Mouse (Mus musculus): ENCODE measurements at regions not wholly inside any gene's neighbourhood (a gene's known extent, or its start where the extent isn't known, plus 50 kb on each side); places are given as distances from the start of the nearest gene placed in this dataset.

DNA sequence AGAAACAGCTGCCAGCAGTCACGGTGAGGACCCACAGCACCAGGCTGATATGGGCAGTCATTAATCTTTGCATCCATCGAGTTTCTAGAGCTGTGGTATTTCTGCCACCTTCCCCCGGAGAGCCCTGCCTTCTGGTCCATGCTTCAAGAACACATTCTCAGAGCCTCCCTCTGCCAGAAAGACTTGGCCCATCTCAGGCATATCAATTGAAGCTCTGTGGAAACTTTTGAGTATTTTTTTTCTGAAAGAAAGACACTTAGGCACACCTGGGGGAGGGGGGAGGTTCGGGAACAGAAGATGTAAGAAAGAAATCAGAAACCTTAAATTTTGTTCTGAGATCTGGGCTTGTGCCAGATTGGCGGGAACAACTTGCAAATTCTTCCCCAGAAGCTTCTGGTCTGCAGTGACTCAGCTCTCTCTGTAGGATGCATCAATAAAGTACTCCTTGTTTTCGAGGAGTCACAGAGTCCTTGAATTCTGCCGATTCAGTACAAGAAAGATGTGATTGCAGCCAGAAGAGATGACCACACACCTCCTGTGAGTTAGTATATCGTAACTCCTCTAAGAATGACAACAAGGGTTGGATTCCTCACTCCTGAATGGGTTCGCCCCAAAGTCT lies 131.2 kb upstream of the F13a1 start:
- Histone ChIP-seq H3K27me3 (ENCODE audit: control insufficient read depth, insufficient read depth, low read length, poor library complexity, severe bottlenecking) (no peaks in the 10 kb centered on the region), H3K36me3 (ENCODE audit: control insufficient read depth, insufficient read depth, low read length, poor library complexity, severe bottlenecking) (no peaks in the 10 kb centered on the region)
- DNase-seq (ENCODE audit: low read depth, low spot score): no peak

DNA sequence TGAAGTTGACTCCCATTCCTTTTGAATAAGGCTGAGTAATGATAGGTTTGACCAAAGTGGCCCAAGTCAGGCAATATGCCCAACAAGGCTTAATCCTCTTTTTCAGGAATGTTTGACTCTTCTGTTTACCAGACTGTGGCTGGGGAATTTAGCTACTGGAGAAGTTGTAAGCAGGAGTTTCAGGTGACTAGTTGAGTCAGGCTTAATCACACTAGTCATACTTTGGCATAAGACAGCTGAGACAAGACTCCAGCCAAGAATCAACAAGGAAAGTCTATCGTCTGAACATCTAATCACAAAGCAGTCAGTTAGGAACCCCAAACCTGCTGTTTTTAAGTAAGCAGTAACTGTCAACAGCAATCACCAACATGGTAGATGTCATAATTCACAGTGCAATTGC lies 126.5 kb upstream of the F13a1 start:
- no peaks in the 10 kb centered on the region for H3K27me3 ChIP-seq (ENCODE audit: control insufficient read depth, insufficient read depth, low read length, poor library complexity, severe bottlenecking)
- H3K36me3 ChIP-seq (ENCODE audit: control insufficient read depth, insufficient read depth, low read length, poor library complexity, severe bottlenecking): no peaks in the 10 kb centered on the region
- DNase-seq (ENCODE audit: low read depth, low spot score): no peak

DNA sequence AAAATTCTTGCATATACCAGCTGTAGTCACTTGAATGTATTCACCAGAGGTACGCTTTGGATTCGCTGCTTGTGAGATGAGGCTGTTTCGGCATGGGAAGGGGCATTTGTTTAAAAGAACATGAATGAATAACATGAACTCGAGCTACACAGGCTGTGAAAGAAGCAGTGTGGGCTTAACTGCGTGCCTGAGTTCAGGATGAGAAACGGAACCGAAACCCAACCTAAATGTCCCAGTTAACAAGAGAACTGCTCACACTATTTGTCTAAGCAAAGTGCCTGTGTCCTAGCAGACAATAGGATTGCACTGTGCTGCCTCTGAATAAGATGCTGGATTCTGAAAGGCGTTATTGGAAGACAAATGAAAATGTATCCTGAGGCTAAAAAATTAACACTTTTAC lies 126.0 kb upstream of the F13a1 start:
- H3K27me3 ChIP-seq (ENCODE audit: control insufficient read depth, insufficient read depth, low read length, poor library complexity, severe bottlenecking): no peaks in the 10 kb centered on the region
- DNase-seq (ENCODE audit: low read depth, low spot score): no peak

DNA sequence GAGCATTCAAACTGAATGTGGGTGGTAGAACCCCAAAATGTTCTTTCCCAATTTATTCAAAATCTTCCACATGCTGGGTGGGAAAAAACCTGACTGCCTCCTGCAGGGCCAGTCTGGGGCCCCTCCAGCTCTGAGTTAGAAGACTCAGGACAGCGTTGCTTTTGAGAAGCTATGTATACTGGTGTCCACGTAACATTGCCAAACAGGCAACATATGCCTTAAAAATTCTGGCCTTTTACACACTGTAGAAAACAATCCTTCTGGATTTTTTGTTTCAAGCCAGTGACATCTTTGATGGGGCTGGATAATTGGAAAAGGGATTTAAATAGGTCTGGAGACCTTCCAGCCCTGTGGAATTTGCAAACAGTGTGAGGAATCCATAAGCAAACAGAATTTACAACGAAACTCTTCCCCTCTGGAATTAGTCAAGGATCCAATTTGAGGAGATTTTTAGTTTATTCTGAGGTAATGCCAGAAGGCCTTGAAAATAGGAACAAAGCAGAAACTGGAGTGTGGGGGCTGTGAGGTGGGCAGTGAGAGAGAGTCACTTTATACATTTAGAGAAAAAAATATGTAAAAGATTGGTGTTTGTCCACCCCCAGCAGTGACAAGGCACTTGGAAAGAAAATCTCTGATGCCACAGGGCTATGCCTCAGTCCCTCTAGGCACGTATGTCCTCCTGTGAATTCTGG lies 108.9 kb upstream of the F13a1 start:
- Histone ChIP-seq H3K36me3 (ENCODE audit: control insufficient read depth, insufficient read depth, low read length, poor library complexity, severe bottlenecking) (no peaks in the 10 kb centered on the region), H3K27me3 (ENCODE audit: control insufficient read depth, insufficient read depth, low read length, poor library complexity, severe bottlenecking) (no peaks in the 10 kb centered on the region)
- DNase-seq (ENCODE audit: low read depth, low spot score): no peak

More for the DNA sequence above, 126.0 kb upstream of the F13a1 start:
- no peaks in the 10 kb centered on the region for H3K36me3 ChIP-seq (ENCODE audit: control insufficient read depth, insufficient read depth, low read length, poor library complexity, severe bottlenecking)

DNA sequence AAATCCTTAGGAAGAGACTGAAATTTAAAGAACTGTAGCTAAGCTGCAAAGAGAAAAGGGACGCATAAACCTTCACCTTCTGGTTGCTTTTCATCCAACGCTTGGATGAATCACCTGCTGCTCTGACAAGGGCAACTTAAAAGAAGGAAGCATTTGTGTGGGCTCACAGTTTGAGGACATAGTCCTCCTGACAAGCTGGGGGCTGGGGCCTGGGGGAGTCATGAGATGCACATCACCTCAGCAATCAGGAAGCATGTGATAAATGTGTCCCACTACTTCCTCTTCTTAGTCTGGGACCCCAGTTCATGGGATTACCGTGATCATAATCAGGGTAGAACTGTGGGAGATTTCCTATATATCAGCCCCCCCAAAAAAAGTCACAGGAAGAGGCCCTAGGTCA lies 107.8 kb upstream of the F13a1 start:
- no peak for DNase-seq (ENCODE audit: low read depth, low spot score)
- Histone ChIP-seq H3K27me3 (ENCODE audit: control insufficient read depth, insufficient read depth, low read length, poor library complexity, severe bottlenecking) (no peaks in the 10 kb centered on the region), H3K36me3 (ENCODE audit: control insufficient read depth, insufficient read depth, low read length, poor library complexity, severe bottlenecking) (no peaks in the 10 kb centered on the region)

DNA sequence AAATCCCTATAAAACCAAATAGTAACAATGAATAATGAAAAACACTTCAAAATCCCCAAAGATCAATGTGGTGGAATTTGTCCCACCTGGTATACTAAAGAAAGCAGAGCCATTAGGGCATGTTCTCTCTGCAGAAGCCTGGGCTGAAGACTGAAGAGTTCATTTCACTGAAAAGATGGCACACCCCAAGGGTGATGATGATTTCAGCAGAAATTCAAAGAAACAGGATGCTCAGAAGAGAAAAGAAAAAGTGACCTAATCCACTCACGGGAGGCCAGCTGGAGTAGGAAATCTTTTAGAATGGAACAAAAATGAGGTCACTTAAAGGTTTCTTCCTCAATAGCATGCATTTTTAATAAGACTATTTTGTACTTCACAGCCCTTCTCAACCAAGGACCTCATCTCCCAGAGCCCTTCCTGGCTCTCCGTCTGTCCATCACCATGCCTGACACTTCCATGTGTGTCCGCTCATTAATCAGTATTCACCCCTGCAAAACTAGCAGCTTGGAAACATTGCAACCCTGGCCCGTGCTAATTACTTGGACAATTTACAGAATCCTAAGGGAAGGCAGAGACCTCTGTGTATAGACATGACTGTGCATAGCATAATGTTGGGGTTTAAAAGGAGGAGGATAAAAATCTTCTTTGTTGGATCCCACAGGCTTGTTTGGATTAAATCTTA lies 101.9 kb upstream of the F13a1 start:
- DNase-seq (ENCODE audit: low read depth, low spot score): no peak
- Histone ChIP-seq H3K27me3 (ENCODE audit: control insufficient read depth, insufficient read depth, low read length, poor library complexity, severe bottlenecking) (no peaks in the 10 kb centered on the region), H3K36me3 (ENCODE audit: control insufficient read depth, insufficient read depth, low read length, poor library complexity, severe bottlenecking) (no peaks in the 10 kb centered on the region)

DNA sequence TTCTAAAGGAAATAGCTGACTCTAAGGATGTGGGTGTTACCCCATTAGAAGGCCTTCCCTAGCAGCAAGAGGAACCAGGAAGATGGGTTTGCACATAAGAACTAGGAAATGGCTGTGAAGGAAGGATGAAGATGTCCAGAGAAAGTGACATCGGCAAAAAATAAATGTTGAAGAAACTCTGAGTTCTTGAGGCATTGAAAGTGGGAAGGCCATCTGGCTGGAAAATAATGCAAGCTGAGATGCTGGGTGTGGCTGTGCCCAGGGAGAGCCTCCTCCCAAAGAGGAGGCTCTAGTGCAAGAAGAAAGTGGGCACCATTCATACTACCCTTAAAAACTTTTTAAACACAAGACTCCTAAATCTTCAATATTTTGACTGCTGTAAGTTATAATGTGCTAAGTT lies 99.9 kb upstream of the F13a1 start:
- Histone ChIP-seq H3K36me3 (ENCODE audit: control insufficient read depth, insufficient read depth, low read length, poor library complexity, severe bottlenecking) (no peaks in the 10 kb centered on the region), H3K27me3 (ENCODE audit: control insufficient read depth, insufficient read depth, low read length, poor library complexity, severe bottlenecking) (no peaks in the 10 kb centered on the region)
- DNase-seq (ENCODE audit: low read depth, low spot score): no peak

DNA sequence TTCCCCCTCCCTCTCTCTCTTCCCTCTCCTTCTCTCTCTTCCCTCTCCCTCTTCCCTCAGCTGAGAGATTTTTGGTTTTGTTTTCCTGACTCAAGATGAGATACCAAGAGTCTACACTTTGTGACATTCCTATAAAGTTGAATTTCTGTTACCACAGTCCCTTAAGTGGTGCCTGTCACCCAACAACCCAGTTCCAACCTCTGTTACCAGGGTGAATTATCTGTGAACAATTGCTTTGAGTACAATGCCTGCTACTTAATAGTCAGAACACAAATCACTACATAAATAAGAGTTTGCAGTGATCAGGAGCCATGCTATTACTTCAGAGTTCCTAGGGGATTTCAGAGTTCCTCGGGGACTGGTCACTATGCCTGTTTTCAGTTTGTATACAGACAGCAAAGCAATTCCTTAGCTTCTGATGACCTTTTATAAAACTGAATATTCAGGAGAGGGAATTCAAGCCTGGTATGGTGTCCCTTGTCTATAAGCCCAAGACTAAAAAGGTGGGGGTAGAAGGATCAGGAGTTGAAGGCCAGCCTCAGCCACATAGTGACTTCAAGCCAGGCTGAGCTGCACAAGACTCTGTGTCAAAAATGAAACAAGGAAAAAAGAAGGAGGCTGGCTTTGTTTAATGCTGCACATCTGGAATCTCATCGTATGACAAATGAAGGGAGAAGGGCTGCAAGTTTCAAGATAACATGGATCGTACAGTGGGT lies 99.2 kb upstream of the F13a1 start:
- H3K27me3 ChIP-seq (ENCODE audit: control insufficient read depth, insufficient read depth, low read length, poor library complexity, severe bottlenecking): no peaks in the 10 kb centered on the region
- no peak for DNase-seq (ENCODE audit: low read depth, low spot score)
- no peaks in the 10 kb centered on the region for H3K36me3 ChIP-seq (ENCODE audit: control insufficient read depth, insufficient read depth, low read length, poor library complexity, severe bottlenecking)

DNA sequence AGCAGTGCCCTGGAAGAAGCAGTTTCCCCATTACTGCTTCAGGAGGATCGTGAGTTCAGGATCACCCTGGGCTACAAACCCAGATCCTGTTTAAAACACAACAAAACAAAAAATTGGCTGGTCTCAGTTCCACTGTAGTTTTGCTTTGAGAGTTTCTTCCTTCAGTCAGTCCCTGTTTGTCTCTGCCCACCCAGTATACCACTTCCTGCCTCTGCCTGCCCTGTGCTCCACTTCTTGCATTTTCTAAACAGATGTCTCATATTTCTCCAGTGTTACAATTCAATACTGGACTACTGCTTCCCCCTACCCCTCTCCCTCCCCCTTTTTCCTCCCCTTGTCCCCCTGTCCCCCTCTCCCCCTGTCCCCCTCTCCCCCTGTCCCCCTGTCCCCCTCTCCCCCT lies 98.6 kb upstream of the F13a1 start:
- Histone ChIP-seq H3K36me3 (ENCODE audit: control insufficient read depth, insufficient read depth, low read length, poor library complexity, severe bottlenecking) (no peaks in the 10 kb centered on the region), H3K27me3 (ENCODE audit: control insufficient read depth, insufficient read depth, low read length, poor library complexity, severe bottlenecking) (no peaks in the 10 kb centered on the region)
- no peak for DNase-seq (ENCODE audit: low read depth, low spot score)

DNA sequence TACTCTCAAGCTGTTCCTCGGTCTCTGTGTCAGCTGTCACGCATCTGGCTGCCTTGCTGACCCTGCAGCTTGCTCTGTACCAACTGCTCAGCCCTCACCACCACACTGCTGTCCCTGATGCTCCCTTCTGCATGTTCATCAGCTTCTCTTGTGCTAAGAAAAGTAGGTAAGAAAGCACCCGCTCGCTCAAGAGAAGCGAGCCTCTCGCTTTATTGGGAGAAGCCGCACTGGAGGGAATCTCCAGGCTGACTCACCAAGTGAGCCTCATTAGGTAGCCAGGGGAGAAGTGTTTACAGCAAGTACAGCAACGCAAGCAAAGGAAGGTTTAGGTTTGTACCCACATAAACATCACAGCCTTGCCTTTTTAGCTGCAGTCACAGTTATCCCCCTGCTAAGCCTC lies 97.7 kb upstream of the F13a1 start:
- DNase-seq (ENCODE audit: low read depth, low spot score): no peak
- Histone ChIP-seq H3K27me3 (ENCODE audit: control insufficient read depth, insufficient read depth, low read length, poor library complexity, severe bottlenecking) (no peaks in the 10 kb centered on the region), H3K36me3 (ENCODE audit: control insufficient read depth, insufficient read depth, low read length, poor library complexity, severe bottlenecking) (no peaks in the 10 kb centered on the region)

DNA sequence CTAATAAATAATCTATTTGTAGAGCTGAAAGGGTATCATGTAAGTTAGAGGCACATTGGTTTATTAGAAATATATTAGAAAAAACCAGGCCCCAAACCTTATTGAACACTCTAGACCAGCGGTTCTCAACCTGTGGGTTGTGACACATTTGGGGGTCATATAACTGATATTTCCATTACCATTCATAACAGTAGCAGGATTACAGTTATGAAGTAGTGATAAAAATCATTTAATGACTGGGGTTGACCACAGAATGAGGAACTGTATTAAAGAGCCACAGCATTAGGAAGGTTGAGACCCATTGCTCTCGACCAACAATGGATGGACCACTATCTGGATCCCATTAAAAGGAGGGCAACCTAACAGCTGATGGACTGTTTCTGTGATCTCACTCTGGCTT lies 92.8 kb upstream of the F13a1 start:
- DNase-seq (ENCODE audit: low read depth, low spot score): no peak
- no peaks in the 10 kb centered on the region for H3K27me3 ChIP-seq (ENCODE audit: control insufficient read depth, insufficient read depth, low read length, poor library complexity, severe bottlenecking)
- H3K36me3 ChIP-seq (ENCODE audit: control insufficient read depth, insufficient read depth, low read length, poor library complexity, severe bottlenecking): no peaks in the 10 kb centered on the region

DNA sequence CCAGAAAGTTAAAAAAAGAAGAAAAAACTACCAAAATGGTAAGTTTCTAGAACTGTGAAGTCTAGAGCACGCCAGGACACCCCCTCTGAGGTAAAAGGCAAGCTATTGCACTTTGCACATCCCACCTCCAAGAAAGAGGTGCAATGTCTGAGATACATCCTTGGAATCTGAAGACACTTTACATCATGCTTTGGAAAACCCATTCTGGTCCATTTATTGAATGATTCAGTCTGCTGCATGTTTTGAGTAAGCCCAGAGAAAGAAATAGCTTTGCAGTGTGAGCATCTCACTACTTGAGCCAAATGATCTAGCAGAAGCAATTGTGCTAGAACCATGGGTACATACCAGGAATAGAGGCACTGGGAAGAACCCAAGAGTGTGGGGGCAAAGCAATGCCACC lies 85.1 kb upstream of the F13a1 start:
- no peaks in the 10 kb centered on the region for H3K36me3 ChIP-seq (ENCODE audit: control insufficient read depth, insufficient read depth, low read length, poor library complexity, severe bottlenecking)
- no peak for DNase-seq (ENCODE audit: low read depth, low spot score)
- H3K27me3 ChIP-seq (ENCODE audit: control insufficient read depth, insufficient read depth, low read length, poor library complexity, severe bottlenecking): no peaks in the 10 kb centered on the region

DNA sequence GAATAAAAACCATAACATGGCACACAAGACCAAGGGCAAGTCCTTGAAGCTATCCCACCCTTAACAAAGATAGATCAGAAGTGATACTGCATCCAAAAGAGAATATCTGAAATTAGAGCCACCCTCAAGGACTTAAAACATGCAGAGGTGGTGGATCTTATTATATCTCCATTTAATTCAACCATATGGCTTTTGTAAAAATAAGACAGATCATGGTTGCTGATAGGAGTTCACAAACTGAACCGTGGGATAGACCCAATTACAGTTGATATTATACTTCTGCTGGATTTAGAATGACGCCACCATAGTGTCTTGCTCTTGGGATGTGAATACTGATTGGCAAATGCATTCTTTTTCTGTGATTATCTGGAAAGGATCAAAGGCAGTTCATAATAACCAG lies 84.5 kb upstream of the F13a1 start:
- Histone ChIP-seq H3K36me3 (ENCODE audit: control insufficient read depth, insufficient read depth, low read length, poor library complexity, severe bottlenecking) (no peaks in the 10 kb centered on the region), H3K27me3 (ENCODE audit: control insufficient read depth, insufficient read depth, low read length, poor library complexity, severe bottlenecking) (no peaks in the 10 kb centered on the region)
- no peak for DNase-seq (ENCODE audit: low read depth, low spot score)

DNA sequence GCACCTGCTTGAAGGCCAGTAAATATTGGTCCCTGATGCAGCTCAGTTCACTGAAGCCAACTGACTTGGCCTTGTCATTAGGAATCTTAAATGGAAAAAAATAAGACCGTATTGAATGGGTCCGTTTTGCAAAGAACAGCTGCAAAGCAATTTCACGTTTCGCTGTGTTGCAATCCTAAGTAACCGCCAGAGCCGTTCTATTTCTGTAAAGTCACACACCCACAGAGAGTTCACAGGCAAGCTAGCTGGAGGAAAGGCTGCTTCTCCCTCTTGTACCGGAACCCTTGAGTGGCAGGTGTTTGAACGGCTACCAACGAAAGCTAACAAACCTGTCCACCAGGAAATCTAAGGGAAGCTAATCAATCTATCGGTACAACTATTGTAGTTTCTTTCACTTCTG lies 80.6 kb upstream of the F13a1 start:
- no peak for DNase-seq (ENCODE audit: low read depth, low spot score)
- no peaks in the 10 kb centered on the region for H3K27me3 ChIP-seq (ENCODE audit: control insufficient read depth, insufficient read depth, low read length, poor library complexity, severe bottlenecking)
- H3K36me3 ChIP-seq (ENCODE audit: control insufficient read depth, insufficient read depth, low read length, poor library complexity, severe bottlenecking): no peaks in the 10 kb centered on the region

DNA sequence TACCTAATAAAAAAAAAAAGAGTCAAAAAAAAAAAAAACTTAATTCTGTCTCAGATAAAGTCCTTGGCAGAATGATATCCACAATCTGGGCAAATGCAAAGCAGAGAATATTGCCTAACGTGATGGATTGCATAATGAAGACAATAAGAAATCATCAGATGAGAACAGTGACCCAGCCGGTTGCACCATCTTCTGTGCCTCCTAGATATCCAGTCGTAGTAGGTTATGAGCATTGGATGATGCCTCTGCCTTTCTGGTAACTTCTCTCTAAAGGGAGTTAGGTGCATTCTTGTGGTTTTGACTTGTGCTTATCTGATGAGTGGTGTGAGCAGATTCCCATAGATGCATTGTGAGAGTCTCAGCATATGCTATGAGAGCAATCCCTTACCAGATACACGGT lies 71.6 kb upstream of the F13a1 start:
- DNase-seq (ENCODE audit: low read depth, low spot score): no peak
- H3K36me3 ChIP-seq (ENCODE audit: control insufficient read depth, insufficient read depth, low read length, poor library complexity, severe bottlenecking): no peaks in the 10 kb centered on the region
- no peaks in the 10 kb centered on the region for H3K27me3 ChIP-seq (ENCODE audit: control insufficient read depth, insufficient read depth, low read length, poor library complexity, severe bottlenecking)
